Mouse (Mus musculus): ENCODE measurements around the gene Gdpd4.

Gene Gdpd4

GRCm38 (mm10) chr7:98086346-98086745 is 166.6 kb downstream of the Gdpd4 start:
- no peak for DNase-seq

- no peak for DNase-seq
Measured at GRCm38 (mm10) chr7:98095852-98096251, 176.1 kb downstream of the Gdpd4 start.

GRCm38 (mm10) chr7:98097557-98097956 is 177.8 kb downstream of the Gdpd4 start:
- no peak for DNase-seq

Data from cerebellum, adult 11 months (tissue).